Mouse (Mus musculus) megakaryocyte, embryonic 14.5 days (primary cell): Measurements from ENCODE around the gene Prkch.

Source experiments
- FLI1 ChIP-seq: IDR thresholded peaks from 2 replicates; pipeline ENCODE4 v1.6.1; 2012; ENCODE audit warnings: low read length, inconsistent platforms, mixed read lengths
- GATA1 ChIP-seq: IDR thresholded peaks from 3 replicates; pipeline ENCODE4 v1.6.1; 2012; ENCODE audit warnings: mixed read lengths, low read length, inconsistent platforms, borderline replicate concordance

- no peak for TF ChIP-seq GATA1
- TF ChIP-seq FLI1, result no peak
Measured at GRCm38 (mm10) chr12:73762001-73762400, 177.4 kb downstream of the Prkch start.
